Mouse (Mus musculus) testis, adult 2 months (tissue): Measurements from ENCODE around the gene Qpctl. TPM values are rescaled to one million over a fixed set of nuclear protein-coding genes. Genes with fewer than 3 reads are reported as not detected.

ENCODE experiments used
- H3K27ac ChIP-seq: fragments of 200-500 bp; 2 replicates; pipeline ENCODE4 v1.5.1; 2012; ENCODE audit warnings: low read depth, low read length; ENCODE audit not compliant: control insufficient read depth, insufficient read depth
- H3K27me3 ChIP-seq: fragments of 200-500 bp; 2 replicates; pipeline ENCODE4 v1.6.1; 2012; ENCODE audit warnings: mild to moderate bottlenecking, low read length, moderate library complexity; ENCODE audit not compliant: control insufficient read depth, insufficient read depth
- H3K36me3 ChIP-seq: fragments of 200-500 bp; 2 replicates; pipeline ENCODE4 v1.6.1; 2012; ENCODE audit warnings: mild to moderate bottlenecking, low read length; ENCODE audit not compliant: control insufficient read depth, insufficient read depth
- H3K4me1 ChIP-seq: fragments of 200-500 bp; 2 replicates; pipeline ENCODE4 v1.6.1; 2012; ENCODE audit warnings: low read length; ENCODE audit not compliant: control insufficient read depth, insufficient read depth
- H3K4me3 ChIP-seq: fragments of 200-500 bp; 2 replicates; pipeline ENCODE4 v1.5.1; 2012; ENCODE audit warnings: low read depth, mild to moderate bottlenecking, low read length, moderate library complexity, mixed read lengths; ENCODE audit not compliant: control insufficient read depth
- CTCF ChIP-seq: fragments of 200-500 bp; IDR thresholded peaks from 2 replicates; pipeline ENCODE4 v1.5.1; 2012; ENCODE audit warnings: low read depth, mild to moderate bottlenecking, inconsistent platforms, low read length, moderate library complexity; ENCODE audit not compliant: control insufficient read depth, insufficient read depth, insufficient replicate concordance
- POLR2A ChIP-seq: fragments of 200-500 bp; IDR thresholded peaks from 2 replicates; pipeline ENCODE4 v1.6.1; 2012; ENCODE audit warnings: low read depth, mild to moderate bottlenecking, inconsistent platforms, low read length, moderate library complexity; ENCODE audit not compliant: control insufficient read depth
- polyA plus RNA-seq: library from polyadenylated mRNA; depleted of rRNA; stranded (reverse); fragments of >200 nt; gene quantifications from 2 replicates; pipeline ENCODE4 v1.2.3, GENCODE M21; 2012

The Qpctl gene
- polyA plus RNA-seq, 1 experiment, result 13.5 TPM

DNA sequence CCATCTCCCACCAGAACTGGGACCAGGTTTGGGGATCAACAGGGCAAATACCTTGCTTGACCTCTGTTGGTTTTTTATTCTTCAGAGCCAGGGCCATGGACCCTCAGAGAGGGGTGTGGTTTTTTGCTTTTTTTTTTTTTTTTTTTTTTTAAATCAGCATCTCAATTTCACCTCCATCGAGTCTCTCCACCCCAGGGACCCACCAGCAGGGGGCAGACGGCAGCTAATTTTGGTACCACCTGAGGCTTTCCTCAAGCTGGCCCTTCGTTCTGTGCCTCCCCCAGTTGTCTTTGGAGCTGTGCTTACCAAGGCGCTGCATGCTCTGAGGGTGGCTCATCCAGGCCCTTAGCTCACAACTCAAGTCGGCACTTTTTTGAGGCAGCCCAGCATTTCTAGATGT lies 11.7 kb downstream of the Qpctl start:
- Histone ChIP-seq H3K4me3 (no peak overlapping the region), H3K27ac (no peak overlapping the region), H3K36me3 (peaks cover 4% of the 10 kb centered on the region; the same call in 1 of the 2 replicates), H3K27me3 (no peaks in the 10 kb centered on the region), H3K4me1 (no peaks in the 10 kb centered on the region)
- TF ChIP-seq CTCF, result 0 out of 2 replicates have a peak, but pooled peaks have one; percentile 21
- no peak for TF ChIP-seq POLR2A

DNA sequence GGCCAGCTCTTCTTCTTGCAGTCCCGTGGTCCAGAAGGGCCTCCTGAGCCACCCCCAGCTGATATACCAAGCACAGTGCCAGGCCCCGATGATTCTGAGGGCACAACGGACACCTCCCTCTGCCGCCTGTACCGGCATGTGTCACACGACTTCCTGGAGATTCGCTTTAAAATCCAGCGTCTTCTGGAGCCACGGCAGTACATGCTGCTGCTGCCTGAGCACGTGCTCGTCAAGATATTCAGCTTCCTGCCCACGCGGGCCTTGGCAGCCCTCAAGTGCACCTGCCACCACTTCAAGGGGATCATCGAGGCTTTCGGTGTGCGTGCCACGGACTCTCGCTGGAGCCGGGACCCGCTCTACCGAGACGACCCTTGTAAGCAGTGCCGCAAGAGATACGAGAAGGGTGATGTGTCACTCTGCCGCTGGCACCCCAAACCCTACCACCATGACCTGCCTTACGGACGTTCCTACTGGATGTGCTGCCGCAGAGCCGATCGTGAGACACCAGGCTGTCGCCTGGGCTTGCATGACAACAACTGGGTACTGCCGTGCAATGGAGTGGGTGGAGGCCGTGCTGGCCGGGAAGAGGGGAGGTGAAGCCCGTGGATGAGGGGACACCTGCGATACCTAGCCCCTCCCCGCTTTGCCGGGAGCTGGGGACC lies 12.3 kb downstream of the Qpctl start:
- TF ChIP-seq POLR2A, result no peak
- no peak for TF ChIP-seq CTCF
- Histone ChIP-seq H3K4me3 (no peak overlapping the region), H3K27me3 (no peaks in the 10 kb centered on the region), H3K36me3 (peaks cover 4% of the 10 kb centered on the region; the same call in 1 of the 2 replicates), H3K27ac (no peak overlapping the region), H3K4me1 (peaks cover under 1% of the 10 kb centered on the region; the same call in 1 of the 2 replicates)

DNA sequence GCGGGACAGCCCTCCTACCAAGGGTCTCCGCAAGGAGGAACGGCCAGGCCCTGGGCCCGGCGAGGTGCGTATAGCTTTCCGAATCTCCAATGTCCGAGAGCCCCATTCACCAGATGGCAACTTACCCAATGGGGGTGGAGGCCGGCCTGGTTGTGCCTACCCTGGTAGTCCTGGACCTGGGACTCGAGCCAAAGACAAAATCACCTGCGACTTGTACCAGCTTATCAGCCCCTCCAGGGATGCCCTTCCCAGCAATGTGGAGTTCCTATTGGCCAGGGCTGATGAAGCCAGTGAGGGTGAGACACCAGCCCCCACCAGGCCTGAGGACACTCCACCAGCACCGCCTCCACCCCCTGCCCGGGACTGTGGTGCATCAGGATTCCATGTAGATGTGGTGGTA lies 12.9 kb downstream of the Qpctl start:
- Histone ChIP-seq H3K4me3 (no peak overlapping the region), H3K27me3 (no peaks in the 10 kb centered on the region), H3K4me1 (peaks cover 3% of the 10 kb centered on the region; the same call in 1 of the 2 replicates), H3K36me3 (peaks cover 3% of the 10 kb centered on the region; the same call in 1 of the 2 replicates), H3K27ac (no peak overlapping the region)
- TF ChIP-seq POLR2A (no peak), CTCF (no peak)

DNA sequence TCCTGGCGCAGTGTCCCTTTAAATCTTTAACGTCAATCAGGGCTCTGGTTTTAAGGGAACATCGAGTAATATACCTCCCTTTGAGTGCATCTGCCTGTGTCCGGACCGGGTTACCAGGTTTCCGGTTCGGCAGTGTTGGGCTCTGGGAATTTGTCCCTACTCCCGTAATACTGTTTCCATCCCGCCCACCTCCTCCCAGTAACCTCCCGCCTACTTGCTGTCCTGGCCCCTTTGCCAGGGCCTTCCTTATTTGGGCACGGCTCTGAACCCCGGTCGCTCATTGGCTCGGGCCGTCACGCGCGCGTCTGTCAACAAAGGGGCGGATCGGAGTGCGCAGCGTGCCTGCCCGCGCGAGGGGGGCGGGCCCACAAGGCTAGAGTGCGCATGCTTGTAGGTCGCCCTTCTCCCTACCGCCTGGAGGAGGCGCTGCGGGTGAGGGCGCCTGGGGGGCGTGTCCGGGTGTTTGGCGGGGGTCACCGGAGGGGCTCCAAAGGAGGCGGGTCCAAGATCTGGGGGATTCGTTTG lies 17.7 kb downstream of the Qpctl start:
- Histone ChIP-seq H3K4me3 (peak overlapping the region; percentile 85), H3K27ac (peak overlapping the region; percentile 86), H3K36me3 (no peaks in the 10 kb centered on the region), H3K4me1 (peaks cover 10% of the 10 kb centered on the region; the same call in 1 of the 2 replicates), H3K27me3 (no peaks in the 10 kb centered on the region)
- TF ChIP-seq CTCF (peak; percentile 76), POLR2A (peak; percentile 42; the same call in 1 of the 2 replicates)

DNA sequence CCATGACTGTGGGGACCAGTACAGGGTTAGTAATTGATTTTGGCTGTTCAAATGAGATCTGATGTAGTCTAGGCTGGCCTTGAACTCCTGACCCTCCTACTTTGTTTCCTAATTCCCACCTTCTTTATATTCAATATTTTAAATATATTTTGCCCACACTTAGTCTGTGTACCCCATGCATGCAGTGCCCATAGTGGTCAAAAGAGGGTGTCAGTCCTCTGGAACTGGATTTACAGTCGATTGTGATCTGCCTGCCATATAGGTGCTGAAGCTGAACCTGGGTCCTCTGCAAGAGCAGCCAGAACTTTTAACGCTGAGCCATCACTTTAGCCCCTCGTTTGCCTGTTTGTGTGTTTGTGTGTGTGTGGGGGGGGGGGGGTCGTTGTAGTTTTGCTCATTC lies 18.4 kb downstream of the Qpctl start:
- no peak for TF ChIP-seq POLR2A
- no peak for TF ChIP-seq CTCF
- H3K4me3 ChIP-seq, result peak overlapping the region; percentile 85

DNA sequence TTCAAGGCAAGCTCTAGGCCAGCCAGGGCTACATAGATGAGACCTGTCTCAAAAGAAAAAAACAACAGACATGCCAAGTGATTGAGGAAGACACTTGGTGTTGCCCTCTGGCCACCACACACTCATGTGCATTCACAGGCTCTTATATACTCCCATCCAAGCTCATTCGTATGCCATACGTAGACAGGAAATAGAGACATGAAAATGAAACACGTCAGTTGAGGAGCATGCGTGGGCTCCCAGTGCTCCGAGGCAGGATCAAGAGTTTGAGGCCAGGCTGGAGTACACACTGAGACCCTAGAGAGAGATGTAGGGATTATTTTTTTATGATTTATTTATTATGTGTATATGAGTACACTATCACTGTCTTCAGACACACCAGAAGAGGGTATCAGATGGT lies 19.7 kb downstream of the Qpctl start:
- H3K4me3 ChIP-seq, result no peak overlapping the region
- no peaks in the 10 kb centered on the region for H3K36me3 ChIP-seq

More for the DNA sequence above, 18.4 kb downstream of the Qpctl start:
- no peaks in the 10 kb centered on the region for H3K27me3 ChIP-seq
- H3K36me3 ChIP-seq, result no peaks in the 10 kb centered on the region
- peaks cover 10% of the 10 kb centered on the region; the same call in 1 of the 2 replicates for H3K4me1 ChIP-seq
- H3K27ac ChIP-seq, result peak overlapping the region; percentile 86

DNA sequence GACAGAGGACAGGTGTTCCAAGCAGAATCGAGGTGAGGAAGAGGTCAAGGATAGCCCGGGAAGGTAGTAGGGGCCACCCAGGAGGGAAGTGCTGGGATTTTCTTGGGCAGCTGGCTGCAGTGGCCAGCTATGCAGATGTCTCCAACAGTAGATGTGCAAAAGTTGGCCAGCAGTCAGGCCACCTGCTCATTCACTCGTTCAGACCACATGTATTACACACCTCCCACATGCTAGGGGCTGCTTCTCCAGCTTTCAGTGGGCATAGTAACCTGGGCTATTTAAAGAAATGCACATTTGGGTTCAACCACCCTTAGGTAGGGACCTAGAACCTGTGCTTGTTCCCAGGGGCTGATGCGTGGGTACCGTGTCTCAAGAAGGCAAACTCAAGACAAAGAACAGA lies 21.3 kb downstream of the Qpctl start:
- H3K36me3 ChIP-seq, result no peaks in the 10 kb centered on the region
- H3K4me3 ChIP-seq, result no peak overlapping the region
- TF ChIP-seq CTCF, result no peak
- H3K4me1 ChIP-seq, result peaks cover 10% of the 10 kb centered on the region; the same call in 1 of the 2 replicates
- H3K27me3 ChIP-seq, result no peaks in the 10 kb centered on the region
- H3K27ac ChIP-seq, result no peak overlapping the region

More for the DNA sequence above, 19.7 kb downstream of the Qpctl start:
- TF ChIP-seq CTCF (no peak), POLR2A (no peak)
- H3K27me3 ChIP-seq, result no peaks in the 10 kb centered on the region
- H3K4me1 ChIP-seq, result peaks cover 10% of the 10 kb centered on the region; the same call in 1 of the 2 replicates
- no peak overlapping the region for H3K27ac ChIP-seq
